In genomic region chr2:172550364-172551080, GRCm38 (mm10) we compare ENCODE assay signal across 9 mouse cellular contexts. TPM values are rescaled to one million over a fixed set of nuclear protein-coding genes. Genes with fewer than 3 reads are reported as not detected.
DNase-seq lines count a peak whose midpoint lies in the region; ATAC-seq lines count a peak whose summit lies in the region.
"Had no signal": no experiment of that assay in that cellular context is flagged by ENCODE, and none has a peak within 500 bp of the region (broad histone marks: within the 10 kb centered on the region; RNA-seq: fewer than 3 reads in every experiment).

No protein-coding gene starts in this region.

- H3K4me2 ChIP-seq in intestine, embryonic 14.5 days (ENCODE audit: low read length) = peak overlapping the region; percentile 57
- no peak overlapping the region for H3K4me2 ChIP-seq in liver, embryonic 16.5 days (ENCODE audit: low read depth, low read length)
- H3K4me2 ChIP-seq in neural tube, embryonic 13.5 days = peak overlapping the region; percentile 43

- H3K36me3 ChIP-seq in megakaryocyte, embryonic 14.5 days (replicated peaks; ENCODE audit: low read length) = no peaks in the 10 kb centered on the region
- no peaks in the 10 kb centered on the region for H3K36me3 ChIP-seq in intestine, embryonic 14.5 days (ENCODE audit: control insufficient read depth, insufficient read depth, low read length)
- no peaks in the 10 kb centered on the region for H3K36me3 ChIP-seq in liver, embryonic 16.5 days (ENCODE audit: control insufficient read depth, insufficient read depth)
- no peaks in the 10 kb centered on the region for H3K36me3 ChIP-seq in neural tube, embryonic 13.5 days

- no peak overlapping the region for H3K9ac ChIP-seq in intestine, embryonic 14.5 days (ENCODE audit: low read length)
- H3K9ac ChIP-seq in liver, embryonic 16.5 days (ENCODE audit: low read depth, low read length) = no peak overlapping the region
- no peak overlapping the region for H3K9ac ChIP-seq in neural tube, embryonic 13.5 days

- no peak for ATAC-seq in megakaryocyte, adult 5-6 weeks (ENCODE audit: poor library complexity, severe bottlenecking)
- peak; percentile 38; the same call in 1 of the 2 replicates for ATAC-seq in intestine, embryonic 14.5 days (replicated peaks; ENCODE audit: low FRiP score, low TSS enrichment, low read depth)
- ATAC-seq in liver, embryonic 16.5 days (ENCODE audit: low read depth) = peak; percentile 13; the same call in 1 of the 2 replicates
- ATAC-seq in neural tube, embryonic 13.5 days (ENCODE audit: low read depth) = no peak

- intact Hi-C loops in gastrocnemius, postnatal 14 days (cut with DNase I; ENCODE audit: low total_unique reads) = loop anchor here (5.0 kb wide), 1 partner anchor 222 kb away; no protein-coding TSS in a partner anchor

- peak overlapping the region; percentile 38 for H3K4me3 ChIP-seq in megakaryocyte, embryonic 14.5 days (replicated peaks)
- peak overlapping the region; percentile 29 for H3K4me3 ChIP-seq in intestine, embryonic 14.5 days (ENCODE audit: low read depth, low read length)
- no peak overlapping the region for H3K4me3 ChIP-seq in liver, embryonic 16.5 days (ENCODE audit: low read depth, low read length)
- peak overlapping the region; percentile 24 for H3K4me3 ChIP-seq in neural tube, embryonic 13.5 days

- peaks cover 93% of the 10 kb centered on the region for H3K27me3 ChIP-seq in megakaryocyte, embryonic 14.5 days (replicated peaks)
- peaks cover 92% of the 10 kb centered on the region for H3K27me3 ChIP-seq in intestine, embryonic 14.5 days (replicated peaks; ENCODE audit: control insufficient read depth, insufficient read depth, low read length)
- H3K27me3 ChIP-seq in liver, embryonic 16.5 days (ENCODE audit: control insufficient read depth, insufficient read depth, low read depth, low read length) = peaks cover 93% of the 10 kb centered on the region
- H3K27me3 ChIP-seq in neural tube, embryonic 13.5 days = peaks cover 100% of the 10 kb centered on the region

- DNase-seq in cerebellum, postnatal 25 days = peak; percentile 27 to 52
- DNase-seq in gastrocnemius, postnatal 14 days = peak; percentile 53
- DNase-seq in intestine, embryonic 14.5 days (ENCODE audit: low spot score) = peak; percentile 91
- peak; percentile 79 for DNase-seq in thymus, postnatal 4 days

- no peaks in the 10 kb centered on the region; the same call in 1 of the 2 replicates for H3K9me3 ChIP-seq in megakaryocyte, embryonic 14.5 days
- no peaks in the 10 kb centered on the region for H3K9me3 ChIP-seq in intestine, embryonic 14.5 days (ENCODE audit: control insufficient read depth, low read length)
- H3K9me3 ChIP-seq in liver, embryonic 16.5 days (replicated peaks; ENCODE audit: control insufficient read depth, low read length) = no peaks in the 10 kb centered on the region
- no peaks in the 10 kb centered on the region for H3K9me3 ChIP-seq in neural tube, embryonic 13.5 days

- under 1% methylated on average over 50 of the region's 62 CpGs for WGBS in intestine, embryonic 14.5 days
- WGBS in liver, embryonic 16.5 days (ENCODE audit: insufficient replicate concordance) = 2% methylated on average over 62 of the region's 62 CpGs
- WGBS in neural tube, embryonic 13.5 days = under 1% methylated on average over 62 of the region's 62 CpGs

- H3K4me1 ChIP-seq in megakaryocyte, embryonic 14.5 days = peaks cover 43% of the 10 kb centered on the region
- H3K4me1 ChIP-seq in intestine, embryonic 14.5 days (replicated peaks; ENCODE audit: control insufficient read depth, insufficient read depth, low read length) = peaks cover 11% of the 10 kb centered on the region
- H3K4me1 ChIP-seq in liver, embryonic 16.5 days (ENCODE audit: control insufficient read depth, low read depth, low read length) = peaks cover 4% of the 10 kb centered on the region
- peaks cover 44% of the 10 kb centered on the region for H3K4me1 ChIP-seq in neural tube, embryonic 13.5 days (replicated peaks)

- H3K27ac ChIP-seq in intestine, embryonic 14.5 days (ENCODE audit: low read depth) = no peak overlapping the region
- H3K27ac ChIP-seq in liver, embryonic 16.5 days (ENCODE audit: low read length) = no peak overlapping the region
- no peak overlapping the region for H3K27ac ChIP-seq in neural tube, embryonic 13.5 days (replicated peaks)

RNA-seq across cellular contexts. Expression of gene Tfap2c, which starts 1.1 kb away (rescaled TPM):
- polyA plus RNA-seq in megakaryocyte, embryonic 14.5 days (2012; ENCODE audit: insufficient read depth, low replicate concordance) = not detected in 2 replicates
- not detected in 2 replicates for total RNA-seq in megakaryocyte, adult 5-6 weeks (2015)
- not detected in 2 replicates for total RNA-seq in megakaryocyte, adult 5-6 weeks (2017)
- not detected for total RNA-seq in gastrocnemius, postnatal 14 days (2021)
- polyA plus RNA-seq in intestine, embryonic 14.5 days (2014; fragmentation: Nextera tagmentation; extraction: Ambion mirVana) = 0.09 and 0.35 TPM in 2 replicates
- not detected in 2 replicates for polyA plus RNA-seq in liver, embryonic 16.5 days (2015; fragmentation: Nextera tagmentation; extraction: Ambion mirVana)
- polyA plus RNA-seq in neural tube, embryonic 13.5 days (2015; fragmentation: Nextera tagmentation; extraction: Ambion mirVana) = 0.60 and 1.0 TPM in 2 replicates
- total RNA-seq: neutrophil, adult 5-6 weeks had no signal

Comparison
In these comparisons a context has a peak if more than half of its experiments do, and no peak if none do; other contexts are left out.
1. ATAC-seq: peak in intestine, embryonic 14.5 days (single experiment) and liver, embryonic 16.5 days (single experiment); none in megakaryocyte, adult 5-6 weeks (single experiment) and neural tube, embryonic 13.5 days (single experiment).
2. DNase-seq: peak in every context shown above with its lines; median percentile 91 in intestine, embryonic 14.5 days; 79 in thymus, postnatal 4 days; 53 in gastrocnemius, postnatal 14 days; 40 in cerebellum, postnatal 25 days.